Mouse (Mus musculus) erythroblast, adult 5-6 weeks (primary cell): ENCODE data around the gene Rnf7. TPM values are rescaled to one million over a fixed set of nuclear protein-coding genes. Genes with fewer than 3 reads are reported as not detected.
"Not testable (repeated sequence)": the region's sequence is repeated elsewhere in the genome, so short reads cannot be mapped to it uniquely, and the experiment has no call there.

ENCODE experiments used
- ATAC-seq: replicated peaks from 2 replicates; pipeline ENCODE4 v1.8.0; 2016; ENCODE audit warnings: moderate number of reproducible peaks, mild to moderate bottlenecking, moderate TSS enrichment, inconsistent platforms; ENCODE audit not compliant: poor library complexity, low FRiP score, severe bottlenecking
- total RNA-seq, 2 experiments: library from RNA; stranded (forward) in 1 of 2; stranded (reverse) in 1 of 2; fragments of 150-400 nt in 1 of 2; fragments of 200-764, 138-1000 nt in 1 of 2; gene quantifications; 2 replicates each; pipeline versions ENCODE4 v1.2.3 to v1.2.4; 2015 to 2017; ENCODE audit warnings: low replicate concordance in 2 of 2

Gene Rnf7
- total RNA-seq, 2 experiments from 2014 or later: 10.6 to 58.8 TPM

- ATAC-seq: not testable (repeated sequence)
Measured at GRCm38 (mm10) chr9:96471681-96472080, 6.8 kb downstream of the Rnf7 start.

GRCm38 (mm10) chr9:96470266-96470974, 8.1 kb downstream of the Rnf7 start:
- ATAC-seq: no peak

- ATAC-seq: no peak
Measured at GRCm38 (mm10) chr9:96469556-96470265, 8.8 kb downstream of the Rnf7 start.

GRCm38 (mm10) chr9:96463708-96464107, 14.8 kb downstream of the Rnf7 start:
- ATAC-seq: no peak

GRCm38 (mm10) chr9:96461607-96462006, 16.9 kb downstream of the Rnf7 start:
- no peak for ATAC-seq

GRCm38 (mm10) chr9:96460117-96460865, 18.2 kb downstream of the Rnf7 start:
- no peak for ATAC-seq

- ATAC-seq: no peak
Measured at GRCm38 (mm10) chr9:96455618-96456017, 22.9 kb downstream of the Rnf7 start.

GRCm38 (mm10) chr9:96452956-96453355, 25.5 kb downstream of the Rnf7 start:
- ATAC-seq: no peak

- no peak for ATAC-seq
Measured at GRCm38 (mm10) chr9:96450900-96451720, 27.4 kb downstream of the Rnf7 start.

GRCm38 (mm10) chr9:96449514-96449913, 29.0 kb downstream of the Rnf7 start:
- ATAC-seq: no peak

- ATAC-seq: no peak
Measured at GRCm38 (mm10) chr9:96445351-96445750, 33.1 kb downstream of the Rnf7 start.

GRCm38 (mm10) chr9:96442081-96442480, 36.4 kb downstream of the Rnf7 start:
- ATAC-seq: no peak

GRCm38 (mm10) chr9:96438334-96438871, 40.1 kb downstream of the Rnf7 start:
- no peak for ATAC-seq

- no peak for ATAC-seq
Measured at GRCm38 (mm10) chr9:96437805-96438333, 40.6 kb downstream of the Rnf7 start.

- no peak for ATAC-seq
Measured at GRCm38 (mm10) chr9:96436901-96437804, 41.3 kb downstream of the Rnf7 start.

- no peak for ATAC-seq
Measured at GRCm38 (mm10) chr9:96432575-96432974, 45.9 kb downstream of the Rnf7 start.

GRCm38 (mm10) chr9:96431081-96431480, 47.4 kb downstream of the Rnf7 start:
- ATAC-seq: no peak

GRCm38 (mm10) chr9:96428336-96429046, 50.0 kb downstream of the Rnf7 start:
- no peak for ATAC-seq
